Mouse (Mus musculus): ENCODE measurements around the gene Pla2g2c.
A peak's percentile ranks its signal among the peaks of the same experiment; 100 is the strongest.

The Pla2g2c gene

DNA sequence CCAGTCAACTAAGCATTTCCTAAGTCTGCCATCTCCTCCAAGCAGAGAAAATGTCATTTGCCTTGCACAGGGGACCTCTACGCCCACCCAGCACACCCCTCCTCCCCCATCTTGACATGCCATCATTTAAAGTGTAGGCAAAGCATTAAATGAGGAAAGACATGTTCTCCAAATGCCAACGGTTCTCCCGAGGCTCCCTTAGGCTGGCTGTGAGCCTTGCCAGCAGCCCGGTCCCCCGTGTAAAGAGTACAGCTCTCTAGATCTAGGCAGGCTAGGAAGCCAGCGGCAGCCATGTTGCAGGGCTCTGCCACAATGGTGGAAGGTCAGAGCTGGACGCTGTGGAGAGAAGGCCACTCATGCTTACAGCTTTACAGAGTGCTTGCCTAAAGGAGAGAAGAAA is 14.6 kb upstream of the Pla2g2c start:
- no peak for DNase-seq (ENCODE audit: low spot score)

DNA sequence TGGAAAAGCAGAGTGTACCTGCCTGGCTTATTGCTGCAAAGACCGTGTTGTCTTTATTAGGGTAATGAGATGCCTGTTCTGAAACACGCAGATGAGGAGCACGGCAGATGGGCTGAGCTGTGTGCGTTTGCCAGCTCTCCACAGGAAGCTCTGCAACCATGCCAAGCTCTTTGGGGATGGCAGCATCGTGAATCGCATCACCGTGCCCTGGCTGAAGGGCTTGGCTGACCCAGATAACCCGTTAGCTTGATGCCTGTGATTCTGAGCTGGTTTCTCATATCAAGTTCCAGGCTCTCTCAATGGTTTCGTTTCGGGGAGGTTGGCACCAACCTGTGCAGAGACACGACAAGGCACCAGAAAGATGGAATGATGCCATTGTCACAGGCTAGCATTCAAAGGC is 14.0 kb upstream of the Pla2g2c start:
- no peak for DNase-seq (ENCODE audit: low spot score)

DNA sequence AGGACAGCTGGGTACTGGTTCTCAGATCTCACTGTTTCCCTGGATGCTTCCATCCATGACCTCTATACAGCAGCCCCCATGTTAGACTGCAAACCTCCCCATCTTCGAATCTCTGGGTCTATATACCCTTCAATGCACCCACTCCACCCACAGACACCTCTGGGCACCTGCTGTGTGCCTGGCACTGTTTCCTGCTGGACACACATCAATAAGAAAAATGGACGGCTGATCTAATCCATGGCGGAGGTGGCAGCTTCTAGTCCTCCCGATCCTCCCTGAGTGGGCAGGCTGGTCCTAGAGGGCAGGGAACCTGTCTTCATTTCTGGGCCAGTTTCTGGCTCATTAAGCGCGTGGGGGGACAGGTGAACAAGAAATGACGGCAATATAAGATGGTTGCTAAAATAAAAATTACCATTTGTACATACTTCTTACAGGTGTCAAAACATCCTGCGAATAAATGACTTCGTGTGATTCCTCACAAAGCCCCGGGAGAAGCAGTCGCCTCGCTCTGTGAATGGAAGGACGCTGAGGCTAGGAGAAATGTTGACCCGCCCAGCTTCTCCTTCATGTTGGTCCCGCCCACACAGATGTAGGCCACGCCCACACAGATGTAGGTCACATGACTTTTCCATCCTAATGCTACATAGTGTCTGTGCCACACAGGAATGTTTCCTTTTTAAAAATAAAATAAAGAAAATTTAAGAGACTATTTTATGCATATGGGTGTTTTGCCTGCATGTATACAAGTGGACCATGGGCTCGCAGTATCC is 13.4 kb upstream of the Pla2g2c start:
- no peak for DNase-seq (ENCODE audit: low spot score)

DNA sequence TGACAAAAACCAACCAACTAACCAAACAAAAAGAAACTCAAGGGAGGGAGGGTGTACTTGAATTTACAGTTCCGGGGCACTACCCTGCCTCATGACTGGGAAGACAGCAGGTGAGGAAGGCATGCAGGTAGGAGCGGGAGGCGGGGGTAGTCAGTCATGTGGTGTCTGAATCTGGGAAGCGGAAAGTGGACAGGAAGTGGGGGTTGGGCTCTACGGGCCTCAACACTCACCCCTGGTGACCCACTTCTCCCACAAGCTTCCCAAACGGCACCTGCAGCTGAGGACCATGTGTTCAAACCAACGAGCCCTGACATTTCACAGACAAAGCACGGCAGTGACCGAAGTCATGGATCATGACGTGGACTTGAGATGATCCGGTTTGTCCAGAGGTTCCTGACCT is 12.5 kb upstream of the Pla2g2c start:
- DNase-seq (ENCODE audit: low spot score) = no peak

DNA sequence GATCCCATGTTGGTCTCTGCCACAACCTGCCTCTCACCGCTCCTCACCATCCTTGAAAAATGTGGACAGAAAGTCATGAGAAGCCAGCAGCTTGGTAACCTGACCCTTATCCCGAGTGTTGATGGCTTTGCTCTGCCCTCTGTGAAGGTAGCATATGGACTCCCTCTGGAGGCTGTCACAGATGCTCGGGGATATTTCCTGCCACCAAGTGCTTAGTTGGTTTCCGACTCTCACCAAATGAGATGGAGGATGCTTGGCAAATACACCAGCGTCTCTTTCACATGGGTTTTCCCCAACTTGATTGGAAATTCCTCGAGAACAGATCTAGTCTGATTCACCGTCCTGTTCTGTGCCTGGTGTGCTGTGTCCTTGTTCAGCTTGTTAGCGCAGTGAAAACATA is 12.0 kb upstream of the Pla2g2c start:
- no peak for DNase-seq (ENCODE audit: low spot score)

DNA sequence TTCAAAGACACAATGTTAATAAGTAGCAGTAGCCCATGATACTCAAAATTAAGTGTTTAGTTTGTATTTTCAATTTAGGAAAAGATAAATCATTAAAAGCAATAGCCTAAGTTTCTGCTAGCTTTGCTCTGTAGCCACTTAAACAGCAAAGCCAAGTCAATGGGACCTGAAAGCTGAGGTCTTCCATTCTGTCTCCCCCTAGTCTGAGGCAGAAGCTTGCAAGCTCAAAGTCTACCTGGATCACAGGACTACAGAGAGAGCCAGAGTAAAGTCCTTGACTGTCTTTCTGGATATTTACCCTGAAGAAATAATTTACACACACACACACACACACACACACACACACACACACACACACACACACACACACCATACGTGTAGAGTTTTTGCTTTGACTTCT is 10.4 kb upstream of the Pla2g2c start:
- no peak for DNase-seq (ENCODE audit: low spot score)

DNA sequence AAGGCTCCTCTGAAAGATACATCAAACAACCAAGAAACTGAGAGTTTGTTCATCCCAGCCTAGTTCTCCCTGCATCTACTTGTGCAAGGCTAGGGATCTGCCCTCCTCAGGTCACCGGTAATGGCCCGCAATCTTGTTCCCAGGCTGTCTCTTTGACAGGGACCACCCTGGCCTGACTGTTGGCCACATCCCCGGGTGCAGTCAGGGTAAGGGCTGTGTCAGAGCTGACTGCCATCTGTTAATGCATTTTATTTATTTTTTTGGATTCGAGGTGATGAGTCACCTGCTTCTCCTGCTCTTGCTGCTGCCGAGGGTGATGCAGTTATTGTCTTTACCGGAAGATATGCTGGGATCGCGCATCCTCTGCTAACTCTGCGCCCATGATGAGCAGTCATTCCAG is 7.9 kb upstream of the Pla2g2c start:
- no peak for DNase-seq (ENCODE audit: low spot score)

DNA sequence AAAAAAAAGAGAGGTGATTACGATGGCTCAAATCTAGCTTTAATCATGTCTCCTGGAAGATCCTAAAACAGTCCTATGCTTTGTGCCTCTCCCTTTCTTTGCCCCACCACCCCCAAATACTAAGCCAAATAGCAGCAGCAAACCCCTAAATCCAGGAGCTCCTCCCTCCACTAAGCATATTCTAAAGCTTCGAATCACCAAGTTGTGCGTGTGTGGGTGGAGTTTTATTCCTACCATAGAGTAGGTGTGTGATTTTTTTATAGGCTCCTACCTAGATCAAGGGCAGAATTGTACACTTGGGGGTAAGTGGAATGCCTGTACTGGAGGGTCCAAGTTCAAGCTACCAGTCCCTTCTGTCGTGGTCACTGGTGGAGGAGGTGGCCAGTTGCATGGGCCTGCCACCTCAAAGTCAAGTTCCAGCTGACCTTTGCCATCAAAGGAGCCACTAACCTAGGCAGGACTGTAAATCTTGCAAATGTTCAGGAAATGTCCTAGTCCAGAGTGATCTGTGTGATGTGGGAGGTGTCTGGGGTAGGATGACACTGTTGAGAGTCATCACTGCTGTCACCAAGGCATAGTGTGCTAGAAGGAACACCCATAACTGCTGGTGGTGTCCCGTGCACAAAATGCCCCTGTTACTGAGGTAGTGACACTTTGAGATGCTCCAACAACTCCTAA is 5.9 kb upstream of the Pla2g2c start:
- DNase-seq (ENCODE audit: low spot score) = no peak

DNA sequence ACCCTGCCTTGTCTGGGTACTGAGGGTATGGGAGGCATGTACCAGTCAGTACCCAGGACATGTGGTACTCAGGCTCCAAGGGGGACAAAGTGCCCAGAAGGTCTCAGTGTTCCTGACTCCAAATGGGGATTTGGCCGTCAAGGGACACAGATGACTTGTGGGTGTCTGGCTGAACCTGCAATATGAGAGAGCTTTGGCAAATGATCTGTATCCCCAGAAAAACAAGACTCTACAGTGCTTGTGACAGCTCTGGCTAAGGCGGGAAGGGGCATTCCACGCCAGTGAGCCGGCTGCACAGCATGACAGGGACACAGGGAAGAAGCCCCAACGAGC is 5.4 kb upstream of the Pla2g2c start:
- DNase-seq (ENCODE audit: low spot score) = no peak

DNA sequence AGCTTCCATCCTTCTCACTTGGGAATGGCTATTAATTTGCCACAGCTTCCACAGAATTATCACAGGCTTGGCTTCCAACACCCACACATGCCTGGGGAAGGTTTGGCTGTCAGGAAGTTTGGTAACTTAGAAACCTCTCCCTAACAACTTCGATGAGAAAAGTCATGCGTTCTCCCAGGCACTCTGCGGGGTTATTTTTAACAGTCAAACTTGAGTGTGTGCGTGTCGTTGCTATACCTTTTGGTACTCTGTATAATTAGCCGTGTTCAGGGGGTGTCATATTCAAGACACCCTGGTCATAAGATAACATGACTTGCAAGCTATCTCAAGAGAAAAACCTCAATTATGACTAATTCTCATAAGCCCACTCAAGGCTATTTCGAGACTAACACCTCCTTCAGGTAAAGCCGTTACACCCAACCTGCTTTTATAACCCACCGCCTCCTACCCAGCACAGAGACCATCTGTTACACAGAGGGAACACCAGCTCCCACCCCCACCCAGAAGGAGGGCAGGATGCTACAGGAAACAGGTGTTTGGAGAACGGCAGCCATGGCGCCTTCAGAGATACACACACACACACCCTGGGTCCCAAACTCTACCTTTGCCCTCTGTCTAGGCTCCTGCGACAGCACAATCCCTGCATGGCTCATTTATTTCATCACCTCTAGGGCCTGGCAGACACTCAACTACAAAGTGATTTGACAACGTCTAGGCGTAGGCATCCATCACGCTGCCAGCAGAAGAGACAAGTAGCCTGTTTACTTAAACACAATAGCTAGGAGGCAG is 905 bp upstream of the Pla2g2c start:
- DNase-seq (ENCODE audit: low spot score) = peak; percentile 77

DNA sequence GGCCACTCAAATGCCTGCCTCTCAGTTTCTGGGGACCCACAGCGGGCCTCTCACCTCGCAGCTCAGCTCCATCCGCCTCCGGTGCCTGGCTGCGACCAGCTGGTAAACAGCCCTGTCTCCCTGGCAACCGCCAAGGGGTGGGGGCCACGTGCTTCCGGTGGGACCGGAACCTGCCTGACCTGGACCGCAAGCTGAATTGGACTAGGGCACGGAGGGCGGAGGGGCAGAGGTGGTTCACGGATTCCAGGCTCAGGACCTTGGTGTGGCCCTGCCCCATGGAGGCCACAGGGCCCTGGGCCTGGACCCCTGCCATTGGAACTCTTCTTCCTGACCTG is 502 bp downstream of the Pla2g2c start:
- no peak for DNase-seq (ENCODE audit: low spot score)

DNA sequence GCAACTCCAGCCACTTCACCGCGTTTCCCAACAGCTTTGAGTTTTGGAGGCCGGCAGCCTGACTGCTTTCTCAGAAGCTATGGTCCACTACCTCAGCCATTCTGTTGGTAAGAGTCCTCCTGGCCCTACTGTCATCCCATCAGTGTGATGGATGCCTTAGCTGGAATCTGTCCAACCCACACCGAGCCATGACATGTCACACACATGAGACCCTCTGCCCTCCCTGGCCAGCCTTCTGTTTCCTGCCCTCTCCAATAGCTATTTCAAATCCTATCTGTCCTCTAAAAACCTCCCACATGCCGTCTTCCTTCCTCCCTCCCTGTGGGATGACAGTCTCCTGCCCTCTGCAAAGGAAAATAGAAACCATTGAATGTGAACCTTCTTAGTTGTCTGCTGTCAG is 1.2 kb downstream of the Pla2g2c start:
- no peak for DNase-seq (ENCODE audit: low spot score)

DNA sequence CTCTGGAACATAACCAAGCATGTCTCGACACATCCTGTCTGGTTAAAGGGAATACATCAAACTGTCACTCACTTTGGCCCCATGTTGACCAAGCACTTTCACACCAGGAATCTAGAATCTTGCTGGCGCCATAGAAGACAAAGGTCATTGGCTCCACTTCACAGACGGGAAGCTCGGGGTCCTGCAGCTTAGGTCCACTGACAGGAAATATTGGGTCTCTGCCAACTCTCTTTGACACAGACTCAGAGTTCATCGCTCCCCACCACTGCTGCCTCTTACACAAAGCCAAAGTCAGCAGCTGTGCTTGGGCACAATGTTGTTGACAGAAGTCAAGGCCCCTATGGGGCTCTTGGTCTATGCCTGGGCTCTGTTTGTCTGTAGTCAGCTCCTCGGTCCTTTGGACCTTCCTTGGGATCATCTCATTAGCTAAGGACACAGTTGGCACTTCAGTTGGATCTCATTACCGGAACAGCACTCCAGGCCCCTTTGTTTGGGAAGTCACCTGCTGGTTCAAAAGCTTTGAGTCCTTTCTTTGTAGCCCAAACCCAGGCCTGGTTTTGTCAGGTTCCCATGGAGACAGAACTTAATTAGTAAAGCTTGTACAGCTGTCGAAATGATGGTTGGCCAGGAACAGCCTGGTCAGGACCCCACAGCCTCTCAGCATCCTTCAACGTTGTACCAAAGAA is 4.6 kb downstream of the Pla2g2c start:
- no peak for DNase-seq (ENCODE audit: low spot score)

DNA sequence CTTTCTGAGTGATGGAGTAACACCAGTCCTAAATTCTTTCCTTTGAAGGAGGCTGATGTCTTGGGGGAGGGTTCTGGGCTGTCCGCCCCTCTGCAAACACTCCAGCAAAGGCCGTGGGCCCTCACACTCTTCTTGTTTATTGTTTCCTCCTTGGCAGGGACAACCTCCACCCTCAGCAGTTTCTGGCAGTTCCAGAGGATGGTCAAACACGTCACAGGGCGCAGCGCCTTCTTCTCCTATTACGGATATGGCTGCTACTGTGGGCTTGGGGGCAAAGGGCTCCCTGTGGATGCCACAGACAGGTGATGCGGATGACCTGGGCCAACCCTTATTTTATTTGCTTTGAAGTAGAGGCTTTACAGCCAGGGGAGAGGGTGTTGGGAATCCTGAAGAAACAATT is 9.5 kb downstream of the Pla2g2c start:
- no peak for DNase-seq (ENCODE audit: low spot score)

DNA sequence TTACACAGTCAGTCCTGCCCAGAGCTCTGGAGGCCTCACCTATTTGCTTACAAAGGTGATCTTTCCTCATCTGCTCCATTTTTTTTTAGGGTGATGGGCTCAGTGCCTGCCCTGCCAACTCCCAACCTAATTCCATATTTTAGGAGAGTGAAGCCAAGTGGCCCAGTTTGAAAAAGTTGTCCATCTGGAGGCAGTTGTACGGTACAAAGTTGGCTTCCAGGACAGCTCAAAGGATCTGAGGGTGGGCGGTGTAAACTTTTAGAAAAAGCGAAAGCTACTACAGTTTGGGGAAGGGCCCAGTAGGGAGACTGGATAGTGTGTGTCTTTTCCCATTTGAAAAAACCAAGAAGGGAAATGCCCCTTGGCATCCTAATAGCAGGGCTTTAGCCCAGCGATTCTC is 10.3 kb downstream of the Pla2g2c start:
- no peak for DNase-seq (ENCODE audit: low spot score)

DNA sequence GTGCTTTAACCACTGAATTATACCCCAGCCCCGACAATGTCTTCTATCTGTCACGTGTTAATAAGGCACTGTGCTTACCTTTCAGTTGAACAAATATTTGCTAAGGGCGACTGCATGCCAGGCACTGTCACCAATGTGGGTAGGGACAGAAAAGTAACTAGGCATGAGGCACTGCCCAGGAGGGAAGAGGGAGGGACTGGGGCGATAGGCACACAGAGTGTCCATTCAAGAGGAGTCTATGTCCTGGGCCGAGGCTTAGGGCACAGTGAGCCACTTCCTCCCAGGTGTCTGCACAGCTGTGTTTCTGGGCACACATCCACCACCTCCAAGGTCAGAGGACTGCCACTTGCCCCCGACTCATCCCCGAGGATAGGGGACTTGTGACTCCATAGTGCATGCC is 12.4 kb downstream of the Pla2g2c start, which contains the start of gene Ubxn10:
Gene Ubxn10, minus strand, starts transcription at position 137 of the 400 bp plus-strand sequence.
- DNase-seq (ENCODE audit: low spot score) = no peak

DNA sequence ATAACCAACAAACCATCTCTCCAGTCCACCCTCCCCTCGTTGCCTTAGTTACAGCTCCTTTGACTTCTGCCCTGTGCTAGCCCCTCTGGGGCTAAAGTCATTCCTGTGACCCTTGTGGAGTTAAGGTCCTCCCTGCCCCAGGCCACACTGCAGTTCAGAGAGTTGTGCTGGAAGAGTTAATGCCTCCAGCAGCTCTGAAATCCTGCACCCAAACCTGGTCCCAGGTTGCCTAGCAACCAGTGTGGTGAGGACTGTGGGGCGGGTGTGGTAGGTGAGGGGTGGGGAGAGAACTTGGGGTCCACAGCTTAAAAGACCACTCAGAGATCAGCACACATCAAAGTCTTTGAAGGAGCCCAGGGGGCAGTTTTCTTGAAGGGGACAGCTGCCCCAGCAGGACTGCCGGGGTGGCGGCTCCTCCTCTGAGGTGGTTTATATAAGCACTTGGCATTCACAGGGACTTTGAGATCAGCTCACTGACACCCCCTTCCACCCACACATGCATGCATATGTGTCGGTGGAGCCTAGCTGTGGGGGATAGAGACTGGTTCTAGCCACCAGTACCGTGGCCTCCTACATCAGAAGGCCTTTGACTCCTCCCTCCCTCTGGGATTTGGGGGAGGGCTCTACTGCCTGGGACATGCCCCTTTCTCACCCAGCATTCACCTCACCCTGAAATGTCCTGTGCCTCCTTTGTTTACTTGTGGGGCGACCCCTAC is 14.7 kb downstream of the Pla2g2c start:
- DNase-seq (ENCODE audit: low spot score) = no peak

DNA sequence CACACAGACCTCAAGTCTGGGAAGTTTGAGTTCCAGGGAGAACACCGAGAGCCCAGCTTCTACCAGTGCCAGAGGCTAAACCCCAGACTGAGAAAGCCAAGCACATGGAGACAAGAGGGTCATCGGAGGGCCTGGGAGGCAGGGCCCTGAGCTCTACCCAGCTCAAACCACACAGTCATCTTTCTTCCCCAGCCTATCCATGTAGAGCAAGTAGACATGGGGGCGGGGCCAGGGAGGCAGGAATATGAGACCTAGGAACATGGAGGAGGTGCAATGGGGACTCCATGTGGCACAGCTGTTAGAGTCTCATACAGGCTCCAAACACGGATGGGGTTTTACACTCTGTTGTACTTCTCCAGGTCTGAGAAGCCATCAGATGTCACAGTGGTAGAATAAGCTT is 21.3 kb downstream of the Pla2g2c start:
- DNase-seq (ENCODE audit: low spot score) = no peak

DNA sequence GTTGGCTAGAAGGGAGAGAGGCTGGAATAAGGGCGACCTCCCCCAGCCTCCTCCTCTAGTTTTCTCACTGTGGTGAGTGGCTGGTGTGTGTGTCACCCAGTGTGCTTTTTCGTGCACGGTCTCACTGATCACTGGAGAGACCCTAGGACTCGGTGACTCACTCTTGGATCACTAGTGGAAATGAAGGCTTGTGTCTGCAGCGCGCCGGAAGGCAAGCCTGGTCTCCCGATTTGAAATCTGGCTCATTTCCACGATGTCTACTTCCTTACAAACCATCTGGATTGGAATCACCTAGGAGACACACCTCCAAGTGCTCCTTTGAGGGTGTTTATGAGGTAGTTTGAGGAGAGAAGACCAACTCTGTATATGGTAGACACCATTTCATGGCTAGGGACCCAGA is 22.3 kb downstream of the Pla2g2c start:
- DNase-seq (ENCODE audit: low spot score) = no peak

DNA sequence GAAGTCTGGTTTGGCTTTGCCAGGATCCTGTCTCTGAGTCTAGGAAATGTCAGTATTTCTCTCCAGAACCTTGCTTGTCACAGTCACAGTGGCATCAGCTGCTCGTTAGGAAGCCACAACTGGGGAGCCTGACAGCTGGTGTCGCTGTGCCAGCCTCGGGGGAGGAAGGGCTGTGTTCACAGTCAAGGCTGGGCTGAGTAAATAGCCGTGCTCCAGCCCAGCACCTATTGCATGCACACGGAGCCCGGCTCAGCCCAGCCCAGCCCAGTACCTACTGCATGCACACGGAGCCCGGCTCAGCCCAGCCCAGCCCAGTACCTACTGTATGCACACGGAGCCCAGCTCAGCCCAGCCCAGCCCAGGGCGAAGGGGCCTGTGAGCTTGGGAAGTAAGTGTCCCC is 23.3 kb downstream of the Pla2g2c start:
- DNase-seq (ENCODE audit: low spot score) = peak; percentile 42

DNA sequence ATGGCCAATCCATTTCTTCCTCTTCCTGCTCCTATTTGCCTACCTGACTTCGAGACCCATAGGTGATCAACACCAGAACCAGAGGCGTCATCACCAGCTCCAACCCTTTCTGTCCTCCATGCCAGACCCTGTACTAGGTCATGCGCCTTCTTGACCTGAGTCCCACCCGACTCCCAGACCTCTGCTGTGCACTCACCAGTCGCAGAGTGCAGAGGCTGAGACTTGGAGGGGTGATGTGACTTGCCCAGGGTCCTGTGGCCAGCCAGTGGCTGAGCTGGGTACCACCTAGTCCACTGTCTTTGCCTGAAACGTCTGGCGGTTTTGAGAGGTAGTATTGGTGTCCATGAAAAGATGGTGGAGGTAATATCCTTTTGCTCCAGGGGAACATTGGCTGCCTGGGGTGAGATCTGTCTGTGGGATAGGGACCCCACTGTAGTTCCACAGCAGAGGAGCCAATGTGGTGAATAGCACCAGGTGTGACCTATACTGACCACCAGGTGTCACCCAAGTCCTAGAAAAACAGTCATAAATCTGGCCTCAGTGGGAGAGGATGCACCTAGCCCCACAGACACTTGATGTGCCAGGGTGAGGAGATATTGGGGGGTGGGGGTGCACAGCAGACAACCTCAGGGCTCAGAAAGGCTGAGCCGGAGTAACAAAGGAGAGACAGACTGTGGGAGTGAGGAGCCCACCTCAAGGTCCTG is 23.9 kb downstream of the Pla2g2c start:
- DNase-seq (ENCODE audit: low spot score) = peak; percentile 46

All from left cerebral cortex, adult 11 months (tissue).